Mouse (Mus musculus): ENCODE data around the gene Crlf1.
"Not testable (repeated sequence)": the region's sequence is repeated elsewhere in the genome, so short reads cannot be mapped to it uniquely, and the experiment has no call there.

Gene Crlf1

GRCm38 (mm10) chr8:70500386-70501301 is 7.7 kb downstream of the Crlf1 start:
- no peak for DNase-seq

GRCm38 (mm10) chr8:70501820-70502529 is 9.0 kb downstream of the Crlf1 start:
- DNase-seq: no peak

GRCm38 (mm10) chr8:70502540-70502939 is 9.6 kb downstream of the Crlf1 start:
- no peak for DNase-seq

- peak; percentile 74 for DNase-seq
Measured at GRCm38 (mm10) chr8:70503062-70503750, 10.2 kb downstream of the Crlf1 start.

GRCm38 (mm10) chr8:70504291-70504716 is 11.3 kb downstream of the Crlf1 start:
- DNase-seq: no peak

- DNase-seq: peak; percentile 80
Measured at GRCm38 (mm10) chr8:70504851-70505250, 11.9 kb downstream of the Crlf1 start.

- no peak for DNase-seq
Measured at GRCm38 (mm10) chr8:70505698-70506327, 12.9 kb downstream of the Crlf1 start.

GRCm38 (mm10) chr8:70506328-70507026 is 13.5 kb downstream of the Crlf1 start, which contains the start of gene Rex1bd:
TSS of gene Rex1bd (minus strand) at chr8:70506752.
- peak; percentile 91 for DNase-seq

GRCm38 (mm10) chr8:70507027-70507393 is 14.1 kb downstream of the Crlf1 start:
- no peak for DNase-seq

GRCm38 (mm10) chr8:70509281-70509952 is 16.5 kb downstream of the Crlf1 start:
- DNase-seq: no peak

- peak; percentile 98 for DNase-seq
Measured at GRCm38 (mm10) chr8:70510228-70510915, 17.4 kb downstream of the Crlf1 start, which contains the start of gene Uba52. TSS of gene Uba52 (minus strand) at chr8:70510801.

GRCm38 (mm10) chr8:70511174-70511573 is 18.2 kb downstream of the Crlf1 start:
- not testable (repeated sequence) for DNase-seq

- no peak for DNase-seq
Measured at GRCm38 (mm10) chr8:70511770-70512169, 18.8 kb downstream of the Crlf1 start.

GRCm38 (mm10) chr8:70512253-70512903 is 19.4 kb downstream of the Crlf1 start:
- no peak for DNase-seq

- DNase-seq: no peak
Measured at GRCm38 (mm10) chr8:70513441-70513840, 20.5 kb downstream of the Crlf1 start.

- DNase-seq: no peak
Measured at GRCm38 (mm10) chr8:70517940-70518643, 25.1 kb downstream of the Crlf1 start.

GRCm38 (mm10) chr8:70519043-70519442 is 26.1 kb downstream of the Crlf1 start:
- DNase-seq: no peak

GRCm38 (mm10) chr8:70519606-70520005 is 26.6 kb downstream of the Crlf1 start:
- DNase-seq: no peak

GRCm38 (mm10) chr8:70522592-70523403 is 29.8 kb downstream of the Crlf1 start:
- peak; percentile 95 for DNase-seq
